Mouse (Mus musculus): ENCODE data around the gene Snapin. TPM values are rescaled to one million over a fixed set of nuclear protein-coding genes. Genes with fewer than 3 reads are reported as not detected.

Gene Snapin
- total and polyA plus RNA-seq, 3 experiments: 18.9 to 39.8 (median 37.8) TPM

DNA sequence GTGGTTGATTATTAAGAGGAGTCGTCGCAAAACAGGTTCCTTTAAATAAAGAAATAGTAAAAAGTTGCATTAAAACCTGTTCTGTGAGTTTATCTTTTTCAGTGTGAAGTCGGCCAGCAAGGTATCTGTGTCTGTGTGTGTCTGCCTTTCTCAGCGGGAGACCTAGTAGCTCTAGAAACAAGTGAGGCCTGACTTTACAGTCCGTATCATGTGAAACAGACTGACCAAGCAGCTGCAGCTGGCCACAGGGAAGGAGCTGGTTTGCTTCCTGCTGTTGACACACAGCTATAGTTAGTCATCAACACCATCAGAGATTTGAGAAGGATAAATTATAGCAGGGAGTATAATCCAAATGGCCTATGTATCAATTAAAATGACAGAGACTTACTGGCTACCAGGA, 40.9 kb upstream of the Snapin start:
- dilution Hi-C loops (cut with MboI; ENCODE audit: extremely low pct_ligation_motif_present, extremely low pct_unique_long_range_greater_than_20kb, low sequenced_read_pairs) (no loop called here), in situ Hi-C loops (cut with MboI; ENCODE audit: low pct_ligation_motif_present, low pct_unique_long_range_greater_than_20kb, low sequenced_read_pairs) (no loop called here)
- no peaks in the 10 kb centered on the region for H3K36me3 ChIP-seq (replicated peaks in 1 of 2; ENCODE audit: control insufficient read depth in 1 of 2, insufficient read depth in 1 of 2, low read length in 1 of 2)
- H3K4me3 ChIP-seq (replicated peaks in 1 of 3; ENCODE audit: low read depth in 2 of 3, low read length in 2 of 3, poor library complexity in 1 of 3): no peak overlapping the region
- peaks cover 6% of the 10 kb centered on the region for H3K27me3 ChIP-seq (replicated peaks)
- no peak overlapping the region for H3K9ac ChIP-seq (ENCODE audit: insufficient read depth, low read depth)
- no peak for DNase-seq (ENCODE audit: extremely low read depth)
- H3K27ac ChIP-seq (ENCODE audit: insufficient read depth, low read depth): no peak overlapping the region
- no peaks in the 10 kb centered on the region for H3K9me3 ChIP-seq (replicated peaks; ENCODE audit: low read length)
- no peaks in the 10 kb centered on the region for H3K79me2 ChIP-seq (replicated peaks; ENCODE audit: control insufficient read depth, extremely low read depth, insufficient read depth, poor library complexity, severe bottlenecking)
- H3K4me2 ChIP-seq (ENCODE audit: insufficient read depth, low read depth, poor library complexity, severe bottlenecking): no peak overlapping the region
- H3K4me1 ChIP-seq (ENCODE audit: control insufficient read depth in 1 of 2, insufficient read depth in 2 of 2): peaks cover 0 to 9% of the 10 kb centered on the region in 2 experiments; a peak in 2 of 4 replicates
- no peak for TF ChIP-seq ZC3H11A (IDR thresholded peaks at IDR 0.05; ENCODE audit: low read depth, low read length)
- TF ChIP-seq ZMIZ1 (IDR thresholded peaks at IDR 0.05; ENCODE audit: low read depth, low read length): no peak
- TF ChIP-seq EP300 (IDR thresholded peaks at IDR 0.05; ENCODE audit: low read length): no peak
- no peak for TF ChIP-seq RAD21 (IDR thresholded peaks at IDR 0.05; ENCODE audit: low read depth, low read length)
- TF ChIP-seq MAZ (IDR thresholded peaks at IDR 0.05; ENCODE audit: low read depth, low read length): no peak
- TF ChIP-seq ZNF384 (IDR thresholded peaks at IDR 0.05; ENCODE audit: low read depth, low read length): no peak
- no peak for TF ChIP-seq POLR2A (IDR thresholded peaks at IDR 0.05; ENCODE audit: low read depth, low read length)
- TF ChIP-seq RCOR1 (conservative IDR thresholded peaks at IDR 0.05; ENCODE audit: low read depth, low read length): no peak
- TF ChIP-seq KAT2A (IDR thresholded peaks at IDR 0.05; ENCODE audit: insufficient replicate concordance, low read length): no peak
- TF ChIP-seq UBTF (IDR thresholded peaks at IDR 0.05; ENCODE audit: low read depth, low read length): no peak
- no peak for TF ChIP-seq USF1 (IDR thresholded peaks at IDR 0.05; ENCODE audit: low read depth, low read length)
- no peak for TF ChIP-seq SIN3A (IDR thresholded peaks at IDR 0.05; ENCODE audit: low read length)
- no peak for TF ChIP-seq JUND (conservative IDR thresholded peaks at IDR 0.05; ENCODE audit: low read depth, low read length)
- TF ChIP-seq TCF12 (IDR thresholded peaks at IDR 0.05; ENCODE audit: low read depth, low read length): no peak
- TF ChIP-seq USF2 (conservative IDR thresholded peaks at IDR 0.05; ENCODE audit: low read depth, low read length): no peak
- no peak for TF ChIP-seq MAX (IDR thresholded peaks at IDR 0.05; ENCODE audit: low read length)
- no peak for TF ChIP-seq CHD2 (IDR thresholded peaks at IDR 0.05; ENCODE audit: low read length)

DNA sequence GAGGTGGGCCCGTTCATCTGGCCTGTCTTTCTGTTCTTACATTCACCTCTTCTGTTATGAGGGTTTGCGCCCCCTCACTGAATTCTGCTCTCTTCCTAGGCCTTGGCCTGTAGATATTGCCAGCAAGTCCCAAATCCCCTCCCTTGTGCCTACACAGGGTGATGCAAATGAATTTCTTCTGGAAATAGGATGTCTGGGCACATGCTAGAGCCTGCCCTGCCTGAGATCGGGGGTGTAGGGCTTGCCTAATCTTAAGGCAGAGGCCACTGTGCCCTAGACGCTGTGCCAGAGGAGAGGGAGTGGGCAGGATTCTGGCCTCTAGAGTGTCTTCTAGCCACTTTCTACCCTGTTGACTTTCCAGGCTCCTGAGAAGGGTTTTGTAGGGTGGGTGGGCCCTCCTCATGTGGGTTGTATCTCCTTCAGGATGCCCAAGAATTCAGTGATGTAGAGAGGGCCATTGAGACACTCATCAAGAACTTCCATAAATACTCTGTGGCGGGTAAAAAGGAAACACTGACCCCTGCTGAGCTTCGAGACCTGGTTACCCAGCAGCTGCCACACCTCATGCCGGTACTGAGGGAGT, 36.5 kb upstream of the Snapin start:
- peaks cover 2 to 14% of the 10 kb centered on the region in 2 experiments for H3K36me3 ChIP-seq (replicated peaks in 1 of 2; ENCODE audit: control insufficient read depth in 1 of 2, insufficient read depth in 1 of 2, low read length in 1 of 2)
- peaks cover 0 to 4% of the 10 kb centered on the region in 2 experiments; a peak in 1 of 4 replicates for H3K4me1 ChIP-seq (ENCODE audit: control insufficient read depth in 1 of 2, insufficient read depth in 2 of 2)
- no peak overlapping the region for H3K9ac ChIP-seq (ENCODE audit: insufficient read depth, low read depth)
- no peak overlapping the region for H3K4me3 ChIP-seq (replicated peaks in 1 of 3; ENCODE audit: low read depth in 2 of 3, low read length in 2 of 3, poor library complexity in 1 of 3)
- TF ChIP-seq E2F4 (IDR thresholded peaks at IDR 0.05; ENCODE audit: insufficient replicate concordance, low read depth, low read length): no peak
- no peak for TF ChIP-seq CHD1 (IDR thresholded peaks at IDR 0.05; ENCODE audit: low read depth, low read length)
- TF ChIP-seq IRF4 (IDR thresholded peaks at IDR 0.05; ENCODE audit: low read depth, low read length): no peak
- TF ChIP-seq ELF1 (IDR thresholded peaks at IDR 0.05; ENCODE audit: low read depth, low read length): no peak
- no peak for TF ChIP-seq POLR2AphosphoS2 (IDR thresholded peaks at IDR 0.05; ENCODE audit: low read depth, low read length)
- no peak for TF ChIP-seq ZC3H11A (IDR thresholded peaks at IDR 0.05; ENCODE audit: low read depth, low read length)
- TF ChIP-seq SIN3A (IDR thresholded peaks at IDR 0.05; ENCODE audit: low read length): no peak
- no peak for TF ChIP-seq USF1 (IDR thresholded peaks at IDR 0.05; ENCODE audit: low read depth, low read length)
- TF ChIP-seq POLR2A (IDR thresholded peaks at IDR 0.05; ENCODE audit: low read depth, low read length): no peak
- H3K27ac ChIP-seq (ENCODE audit: insufficient read depth, low read depth): no peak overlapping the region
- dilution Hi-C loops (cut with MboI; ENCODE audit: extremely low pct_ligation_motif_present, extremely low pct_unique_long_range_greater_than_20kb, low sequenced_read_pairs): no loop called here
- no peak overlapping the region for H3K4me2 ChIP-seq (ENCODE audit: insufficient read depth, low read depth, poor library complexity, severe bottlenecking)
- DNase-seq (ENCODE audit: extremely low read depth): no peak
- no peaks in the 10 kb centered on the region for H3K9me3 ChIP-seq (replicated peaks; ENCODE audit: low read length)
- in situ Hi-C loops (cut with MboI; ENCODE audit: low pct_ligation_motif_present, low pct_unique_long_range_greater_than_20kb, low sequenced_read_pairs): no loop called here
- H3K79me2 ChIP-seq (replicated peaks; ENCODE audit: control insufficient read depth, extremely low read depth, insufficient read depth, poor library complexity, severe bottlenecking): no peaks in the 10 kb centered on the region
- peaks cover 4% of the 10 kb centered on the region for H3K27me3 ChIP-seq (replicated peaks)
